Mouse (Mus musculus) limb, embryonic 13.5 days (tissue): ENCODE data around the gene Gpr171. TPM values are rescaled to one million over a fixed set of nuclear protein-coding genes. Genes with fewer than 3 reads are reported as not detected.
"Not testable (repeated sequence)": the region's sequence is repeated elsewhere in the genome, so short reads cannot be mapped to it uniquely, and the experiment has no call there.

Experiments used
- ATAC-seq: fragments of 200-750 bp; cut with Nextera tagmentation; 2 replicates; pipeline ENCODE4 v1.8.0; 2017; ENCODE audit warnings: low read depth, moderate number of reproducible peaks, moderate TSS enrichment; ENCODE audit not compliant: low FRiP score
- H3K27ac ChIP-seq: fragments of 300-500 bp; sonication (generic); 2 replicates; pipeline ENCODE4 v1.5.1; 2015; ENCODE audit warnings: inconsistent platforms, mild to moderate bottlenecking, moderate library complexity
- H3K27me3 ChIP-seq: fragments of 300-500 bp; sonication (generic); 2 replicates; pipeline ENCODE4 v1.6.1; 2015; ENCODE audit warnings: mild to moderate bottlenecking, inconsistent platforms
- H3K36me3 ChIP-seq: fragments of 300-500 bp; sonication (generic); 2 replicates; pipeline ENCODE4 v1.6.1; 2015; ENCODE audit warnings: inconsistent platforms, mild to moderate bottlenecking, moderate library complexity
- H3K4me1 ChIP-seq: fragments of 300-500 bp; sonication (generic); 2 replicates; pipeline ENCODE4 v1.6.1; 2015; ENCODE audit warnings: inconsistent platforms
- H3K4me2 ChIP-seq: fragments of 300-500 bp; sonication (generic); replicated peaks from 2 replicates; pipeline ENCODE4 v1.6.1; 2015; ENCODE audit warnings: inconsistent platforms, mild to moderate bottlenecking, moderate library complexity
- H3K4me3 ChIP-seq: fragments of 300-500 bp; sonication (generic); 2 replicates; pipeline ENCODE4 v1.5.1; 2015; ENCODE audit warnings: moderate library complexity, mild to moderate bottlenecking, inconsistent platforms
- H3K9ac ChIP-seq: fragments of 300-500 bp; sonication (generic); 2 replicates; pipeline ENCODE4 v1.6.1; 2015; ENCODE audit warnings: mild to moderate bottlenecking, inconsistent platforms
- H3K9me3 ChIP-seq: fragments of 300-500 bp; sonication (generic); 2 replicates; pipeline ENCODE4 v1.6.1; 2016; ENCODE audit warnings: inconsistent platforms
- WGBS: fragments of 180-500 bp; shearing (Covaris S2); methylation state at CpG from one replicate; pipeline ENCODE4 v1.1.7; 2015; 5-methylcytosine and 5-hydroxymethylcytosine counted together
- polyA plus RNA-seq: library from polyadenylated mRNA; unstranded; fragments of >200 nt; fragmentation: Nextera tagmentation; extraction: Ambion mirVana; gene quantifications from 2 replicates; pipeline ENCODE4 v1.2.1, GENCODE M21; 2015

The Gpr171 gene
- polyA plus RNA-seq = 1.2 and 1.5 TPM in 2 replicates

- ATAC-seq = no peak
- 70% methylated on average over 6 of the region's 6 CpGs for WGBS
These were observed at the start of gene Gpr171 for GRCm38 (mm10) chr3:59101218-59101986. TSS of gene Gpr171 (minus strand) at chr3:59101821.

GRCm38 (mm10) chr3:59150624-59151023, 49.0 kb upstream of the Gpr171 start:
- no peak overlapping the region for H3K9ac ChIP-seq
- no peaks in the 10 kb centered on the region for H3K27me3 ChIP-seq
- WGBS = 99% methylated on average over 2 of the region's 2 CpGs
- H3K36me3 ChIP-seq = no peaks in the 10 kb centered on the region
- no peak overlapping the region for H3K27ac ChIP-seq
- no peaks in the 10 kb centered on the region for H3K9me3 ChIP-seq
- no peak overlapping the region for H3K4me2 ChIP-seq
- H3K4me1 ChIP-seq = peaks cover 3% of the 10 kb centered on the region; the same call in 1 of the 2 replicates
- H3K4me3 ChIP-seq = no peak overlapping the region
- no peak for ATAC-seq

More at GRCm38 (mm10) chr3:59101218-59101986, at the start of gene Gpr171:
- H3K4me1 ChIP-seq = no peaks in the 10 kb centered on the region
- no peaks in the 10 kb centered on the region for H3K9me3 ChIP-seq
- H3K36me3 ChIP-seq = no peaks in the 10 kb centered on the region
- no peak within 1 kb of the TSS for H3K4me3 ChIP-seq
- no peak within 1 kb of the TSS for H3K4me2 ChIP-seq
- H3K27me3 ChIP-seq = no peaks in the 10 kb centered on the region
- no peak within 1 kb of the TSS for H3K27ac ChIP-seq
- H3K9ac ChIP-seq = no peak within 1 kb of the TSS

- peaks cover 3% of the 10 kb centered on the region; the same call in 1 of the 2 replicates for H3K4me1 ChIP-seq
- H3K4me2 ChIP-seq = no peak overlapping the region
- H3K27ac ChIP-seq = no peak overlapping the region
- no peak overlapping the region for H3K9ac ChIP-seq
- H3K9me3 ChIP-seq = no peaks in the 10 kb centered on the region
- no peak overlapping the region for H3K4me3 ChIP-seq
- no peaks in the 10 kb centered on the region for H3K27me3 ChIP-seq
- ATAC-seq = no peak
- no peaks in the 10 kb centered on the region for H3K36me3 ChIP-seq
These were observed 48.0 kb upstream of the Gpr171 start for GRCm38 (mm10) chr3:59149646-59150045.

GRCm38 (mm10) chr3:59145194-59145593, 43.6 kb upstream of the Gpr171 start:
- H3K4me1 ChIP-seq = no peaks in the 10 kb centered on the region
- H3K4me2 ChIP-seq = no peak overlapping the region
- 28% methylated on average over 5 of the region's 5 CpGs for WGBS
- no peaks in the 10 kb centered on the region for H3K36me3 ChIP-seq
- no peak overlapping the region for H3K4me3 ChIP-seq
- peak; percentile 44; the same call in 1 of the 2 replicates for ATAC-seq
- no peak overlapping the region for H3K9ac ChIP-seq
- no peak overlapping the region for H3K27ac ChIP-seq
- H3K9me3 ChIP-seq = no peaks in the 10 kb centered on the region
- H3K27me3 ChIP-seq = no peaks in the 10 kb centered on the region

DNA sequence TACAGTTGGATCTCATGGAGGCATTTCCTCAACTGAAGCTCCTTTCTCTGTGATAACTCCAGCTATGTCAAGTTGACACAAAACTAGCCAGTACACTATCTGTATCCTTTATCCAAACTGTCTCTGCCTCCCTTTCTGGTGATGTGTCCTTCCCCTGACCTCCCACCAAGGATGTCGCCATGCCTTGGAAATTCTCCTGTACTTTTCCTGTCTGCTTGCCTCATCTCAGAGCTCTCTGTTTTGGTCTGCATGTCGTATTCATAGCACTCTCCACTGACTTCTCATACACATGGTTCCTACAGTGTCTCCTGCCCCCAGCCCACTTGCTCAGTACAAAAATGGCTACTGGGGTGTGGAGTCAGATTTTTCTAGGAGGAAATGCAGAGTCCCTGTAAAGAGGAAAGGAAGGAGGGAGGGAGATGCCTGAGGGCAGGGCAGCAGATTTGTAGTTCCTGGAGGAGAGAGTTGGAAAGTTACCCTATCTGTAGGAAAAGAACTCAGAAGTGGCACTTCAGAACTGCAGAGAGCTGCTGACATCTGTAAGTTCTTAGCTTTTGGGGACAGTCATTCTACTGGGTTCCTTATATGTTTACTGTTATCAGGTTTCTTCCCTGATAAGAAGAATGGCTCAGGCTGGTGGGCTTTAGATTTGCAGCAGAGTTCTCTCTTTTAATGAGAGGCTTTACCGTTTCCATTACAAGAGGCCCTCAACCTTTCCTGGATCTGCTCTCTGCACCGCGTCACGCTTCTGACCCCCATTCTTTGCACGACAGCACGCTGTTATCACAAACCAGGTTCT, 40.1 kb upstream of the Gpr171 start:
- Histone ChIP-seq H3K27ac (no peak overlapping the region), H3K27me3 (no peaks in the 10 kb centered on the region), H3K36me3 (no peaks in the 10 kb centered on the region), H3K9ac (no peak overlapping the region), H3K9me3 (no peaks in the 10 kb centered on the region), H3K4me3 (no peak overlapping the region), H3K4me1 (no peaks in the 10 kb centered on the region), H3K4me2 (no peak overlapping the region)
- ATAC-seq = no peak
- 66% methylated on average over 8 of the region's 8 CpGs for WGBS

DNA sequence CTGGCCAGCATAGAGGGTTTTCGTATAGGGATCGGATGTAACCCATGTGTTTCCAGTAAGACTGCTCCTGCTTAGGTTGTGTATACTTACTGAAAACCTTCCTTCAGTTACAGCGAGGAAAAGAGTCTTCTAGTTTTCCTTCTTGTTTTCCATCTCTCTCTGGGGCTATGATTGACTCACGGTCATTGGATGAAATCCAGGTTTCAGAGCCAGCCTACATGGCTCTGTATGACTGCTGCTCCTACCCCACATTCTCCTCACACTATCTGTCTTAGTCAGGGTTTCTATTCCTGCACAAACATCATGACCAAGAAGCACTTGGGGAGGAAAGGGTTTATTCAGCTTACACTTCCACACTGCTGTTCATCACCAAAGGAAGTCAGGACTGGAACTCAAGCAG, 39.3 kb upstream of the Gpr171 start:
- H3K9me3 ChIP-seq, H3K4me1 ChIP-seq, H3K27ac ChIP-seq, H3K4me3 ChIP-seq, H3K4me2 ChIP-seq, H3K27me3 ChIP-seq, ATAC-seq, H3K9ac ChIP-seq, H3K36me3 ChIP-seq: not testable (repeated sequence)
- WGBS = 84% methylated on average over 4 of the region's 4 CpGs

DNA sequence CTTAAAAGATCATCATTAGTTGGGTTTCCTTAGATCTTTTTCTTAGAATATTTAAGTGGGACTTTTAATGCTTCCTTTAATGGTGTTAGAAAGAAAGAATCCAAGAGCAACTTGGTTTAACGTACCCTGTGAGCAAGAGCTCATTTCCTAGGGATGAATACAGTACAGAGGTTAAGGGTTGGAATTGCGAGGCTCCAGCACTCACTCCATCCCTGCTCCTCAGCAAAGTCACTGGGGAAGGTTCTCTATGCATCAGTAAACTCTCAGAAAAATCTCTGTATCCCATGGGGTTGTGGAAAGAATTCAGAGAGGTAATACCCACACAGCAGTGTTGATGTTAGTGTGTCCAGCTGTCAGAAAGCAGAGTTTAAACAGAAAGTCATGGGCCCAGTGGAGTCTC, 38.5 kb upstream of the Gpr171 start:
- Histone ChIP-seq H3K9me3 (no peaks in the 10 kb centered on the region), H3K36me3 (no peaks in the 10 kb centered on the region), H3K4me2 (no peak overlapping the region), H3K27ac (no peak overlapping the region), H3K4me3 (no peak overlapping the region), H3K9ac (no peak overlapping the region), H3K27me3 (no peaks in the 10 kb centered on the region), H3K4me1 (no peaks in the 10 kb centered on the region)
- ATAC-seq = no peak
- WGBS = 67% methylated on average over 2 of the region's 2 CpGs

- no peak overlapping the region for H3K9ac ChIP-seq
- H3K4me2 ChIP-seq = no peak overlapping the region
- no peak for ATAC-seq
- no peaks in the 10 kb centered on the region for H3K36me3 ChIP-seq
- no peaks in the 10 kb centered on the region for H3K27me3 ChIP-seq
- no peak overlapping the region for H3K4me3 ChIP-seq
- no peaks in the 10 kb centered on the region for H3K9me3 ChIP-seq
- H3K4me1 ChIP-seq = no peaks in the 10 kb centered on the region
- H3K27ac ChIP-seq = no peak overlapping the region
These were observed 38.0 kb upstream of the Gpr171 start for GRCm38 (mm10) chr3:59139651-59140051.

DNA sequence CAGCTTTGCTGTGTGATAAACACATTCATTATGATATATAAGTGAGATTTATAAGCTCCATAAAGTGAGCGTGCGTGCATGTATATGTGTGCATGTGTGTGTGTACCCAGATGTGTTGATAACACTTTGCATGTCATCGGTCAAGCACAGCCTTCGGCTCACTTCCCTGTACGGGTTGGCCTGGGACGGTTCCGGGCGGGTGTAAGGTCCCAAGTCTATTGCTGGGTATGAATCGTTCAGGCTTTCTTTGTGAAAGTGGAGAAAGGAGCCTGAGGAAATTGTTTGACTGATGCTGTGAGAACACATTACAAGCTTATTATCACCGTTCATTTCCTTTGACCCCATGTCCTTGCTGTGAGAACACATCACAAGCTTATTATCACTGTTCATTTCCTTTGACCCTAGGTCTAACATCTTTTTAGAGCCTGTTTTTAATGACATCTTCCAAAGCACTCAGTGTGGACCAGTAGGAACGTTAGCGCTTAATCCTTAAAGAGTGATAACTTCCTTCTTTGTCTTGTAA, 37.4 kb upstream of the Gpr171 start:
- Histone ChIP-seq H3K4me2 (no peak overlapping the region), H3K9ac (no peak overlapping the region), H3K36me3 (no peaks in the 10 kb centered on the region), H3K27ac (no peak overlapping the region), H3K27me3 (no peaks in the 10 kb centered on the region), H3K4me3 (no peak overlapping the region), H3K9me3 (no peaks in the 10 kb centered on the region), H3K4me1 (no peaks in the 10 kb centered on the region)
- ATAC-seq = no peak
- 58% methylated on average over 12 of the region's 12 CpGs for WGBS

- H3K36me3 ChIP-seq = no peaks in the 10 kb centered on the region
- no peaks in the 10 kb centered on the region for H3K9me3 ChIP-seq
- no peaks in the 10 kb centered on the region for H3K27me3 ChIP-seq
- H3K4me3 ChIP-seq = no peak overlapping the region
- H3K27ac ChIP-seq = no peak overlapping the region
- H3K4me1 ChIP-seq = no peaks in the 10 kb centered on the region
- no peak overlapping the region for H3K4me2 ChIP-seq
- H3K9ac ChIP-seq = no peak overlapping the region
- WGBS = 68% methylated on average over 5 of the region's 5 CpGs
- no peak for ATAC-seq
These were observed 34.5 kb upstream of the Gpr171 start for GRCm38 (mm10) chr3:59135911-59136653.

- H3K4me3 ChIP-seq = no peak overlapping the region
- H3K36me3 ChIP-seq = no peaks in the 10 kb centered on the region
- H3K27me3 ChIP-seq = no peaks in the 10 kb centered on the region
- H3K4me2 ChIP-seq = no peak overlapping the region
- H3K27ac ChIP-seq = no peak overlapping the region
- no peaks in the 10 kb centered on the region for H3K9me3 ChIP-seq
- 71% methylated on average over 5 of the region's 5 CpGs for WGBS
- no peak for ATAC-seq
- H3K4me1 ChIP-seq = no peaks in the 10 kb centered on the region
- no peak overlapping the region for H3K9ac ChIP-seq
These were observed 31.6 kb upstream of the Gpr171 start for GRCm38 (mm10) chr3:59133189-59133588.

DNA sequence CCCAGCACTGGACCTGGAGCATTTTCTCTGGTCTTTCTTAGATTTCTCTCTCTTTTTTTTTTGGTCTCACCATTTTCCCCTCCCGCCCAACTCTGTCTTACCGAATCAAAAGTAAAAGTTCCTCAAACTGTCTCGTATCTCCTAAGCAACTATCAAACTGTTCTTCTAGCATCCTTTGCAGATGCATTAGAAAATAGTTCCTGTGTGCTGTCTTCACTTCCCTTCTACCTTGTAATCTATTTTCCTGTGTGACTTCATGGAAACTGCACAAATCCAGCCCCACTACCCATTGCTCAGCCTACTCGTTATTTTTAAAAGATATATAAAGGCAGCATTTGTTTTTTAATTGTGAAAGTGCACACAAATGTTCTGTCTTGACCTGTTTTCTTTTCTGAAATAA, 30.3 kb upstream of the Gpr171 start:
- Histone ChIP-seq H3K4me3 (no peak overlapping the region), H3K27ac (no peak overlapping the region), H3K36me3 (no peaks in the 10 kb centered on the region), H3K9me3 (no peaks in the 10 kb centered on the region), H3K4me2 (no peak overlapping the region), H3K27me3 (no peaks in the 10 kb centered on the region), H3K9ac (no peak overlapping the region), H3K4me1 (no peaks in the 10 kb centered on the region)
- no peak for ATAC-seq
- WGBS = 85% methylated on average over 4 of the region's 4 CpGs
